Mouse (Mus musculus) erythroblast, embryonic 14.5 days (primary cell): ENCODE data around the gene Cd52.

Experiments used
- GATA1 ChIP-seq: IDR thresholded peaks from 2 replicates; pipeline ENCODE4 v1.6.1; 2012; ENCODE audit warnings: low read length, inconsistent platforms, mixed read lengths
- TAL1 ChIP-seq: IDR thresholded peaks from 3 replicates; pipeline ENCODE4 v1.6.1; 2012; ENCODE audit warnings: low read length, inconsistent platforms, mixed read lengths

- no peak for TF ChIP-seq GATA1
- TF ChIP-seq TAL1 = no peak
These were observed 31.6 kb upstream of the Cd52 start for GRCm38 (mm10) chr4:134126300-134127120.
